Mouse (Mus musculus) left cerebral cortex, postnatal 14 days (tissue): ENCODE data around the gene Grcc10. TPM values are rescaled to one million over a fixed set of nuclear protein-coding genes. Genes with fewer than 3 reads are reported as not detected.

Experiments used
- DNase-seq, 2 experiments: peaks; one replicate each; pipeline ENCODE4 v3.0.0; 2021 to 2022; ENCODE audit warnings: low spot score in 2 of 2, mixed read lengths in 1 of 2
- intact Hi-C: fragments of 180-260 bp; cut with DNase I; formaldehyde crosslinking; loops from one replicate; pipeline ENCODE4 v1.15.1; 2025
- total RNA-seq, 2 experiments: library from RNA; stranded (reverse); gene quantifications; 2 replicates each; pipeline ENCODE4 v1.2.3; 2021

The Grcc10 gene
- total RNA-seq, 2 experiments from 2014 or later = 294 to 301 TPM

DNA sequence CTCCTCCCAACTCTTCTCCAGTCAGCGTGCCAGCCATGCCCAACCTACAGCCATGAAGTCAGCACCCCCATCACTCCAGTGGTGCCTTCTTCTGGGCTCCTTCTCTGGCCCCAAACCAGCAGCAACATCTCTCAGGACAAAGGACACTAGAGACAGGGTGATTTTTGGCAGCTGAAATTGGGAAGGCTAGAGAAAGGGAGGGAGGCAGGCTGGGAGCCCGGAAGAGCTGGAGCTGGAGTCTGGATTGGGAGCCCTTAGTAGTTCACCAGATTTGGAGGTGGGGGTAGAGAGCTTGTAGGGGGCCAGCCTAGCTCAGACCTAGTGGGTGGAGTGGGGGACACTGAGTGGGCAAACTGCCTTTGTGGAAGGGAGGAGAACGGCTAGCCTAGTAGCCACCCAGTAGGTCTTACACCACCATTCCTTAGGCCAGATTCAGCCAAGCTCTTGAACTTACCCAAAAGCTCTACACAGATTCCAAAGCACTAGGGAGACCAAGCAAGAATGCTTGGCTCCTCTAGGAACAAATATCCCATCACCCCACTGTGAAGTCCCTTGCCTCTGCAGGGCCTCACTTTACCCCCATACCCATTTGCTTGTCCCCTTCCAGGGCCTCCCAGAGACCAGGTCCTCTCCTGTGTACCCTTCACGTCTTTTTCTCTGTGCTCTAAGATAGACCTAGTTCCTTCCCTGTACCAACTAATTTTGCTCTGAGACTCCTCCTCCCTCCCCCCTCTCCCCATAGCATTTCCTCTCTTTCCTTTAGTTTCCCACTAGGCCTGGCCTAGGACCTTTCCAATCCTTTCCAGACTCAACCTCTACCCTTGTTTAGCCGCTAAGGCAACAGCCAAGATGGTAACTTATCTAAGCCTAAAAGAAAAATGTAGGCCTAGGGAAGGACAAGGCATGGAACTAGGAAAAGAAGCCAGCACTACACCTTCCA lies 17.0 kb upstream of the Grcc10 start:
- DNase-seq = peak; percentile 61 to 68
- intact Hi-C loops = no loop called here

DNA sequence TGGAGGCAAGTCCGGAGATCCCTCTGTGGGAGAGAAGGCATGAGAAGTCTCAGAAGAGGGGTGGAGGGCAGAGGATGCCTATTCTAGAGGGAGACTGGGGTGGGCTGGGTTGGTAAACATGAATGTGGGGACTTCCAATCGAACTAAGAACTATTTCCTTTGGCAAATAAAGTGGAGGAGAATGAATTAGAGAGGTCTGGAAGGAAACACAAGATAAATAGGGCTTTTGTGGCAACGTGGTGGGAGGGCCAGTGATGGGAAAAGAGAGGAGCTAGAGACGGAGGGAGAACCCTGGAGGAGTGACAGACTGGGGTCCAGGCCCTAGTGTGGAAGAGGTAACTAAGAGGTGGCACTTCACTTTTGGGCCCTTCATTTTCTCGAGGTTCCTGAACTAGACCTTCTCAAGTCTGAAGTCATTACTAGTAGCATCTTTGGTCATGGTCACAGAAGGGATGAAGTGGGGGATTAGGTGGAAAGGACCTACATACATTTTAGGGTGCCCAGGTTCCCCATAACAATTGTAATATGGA lies 16.2 kb upstream of the Grcc10 start:
- intact Hi-C loops = no loop called here
- DNase-seq = no peak

DNA sequence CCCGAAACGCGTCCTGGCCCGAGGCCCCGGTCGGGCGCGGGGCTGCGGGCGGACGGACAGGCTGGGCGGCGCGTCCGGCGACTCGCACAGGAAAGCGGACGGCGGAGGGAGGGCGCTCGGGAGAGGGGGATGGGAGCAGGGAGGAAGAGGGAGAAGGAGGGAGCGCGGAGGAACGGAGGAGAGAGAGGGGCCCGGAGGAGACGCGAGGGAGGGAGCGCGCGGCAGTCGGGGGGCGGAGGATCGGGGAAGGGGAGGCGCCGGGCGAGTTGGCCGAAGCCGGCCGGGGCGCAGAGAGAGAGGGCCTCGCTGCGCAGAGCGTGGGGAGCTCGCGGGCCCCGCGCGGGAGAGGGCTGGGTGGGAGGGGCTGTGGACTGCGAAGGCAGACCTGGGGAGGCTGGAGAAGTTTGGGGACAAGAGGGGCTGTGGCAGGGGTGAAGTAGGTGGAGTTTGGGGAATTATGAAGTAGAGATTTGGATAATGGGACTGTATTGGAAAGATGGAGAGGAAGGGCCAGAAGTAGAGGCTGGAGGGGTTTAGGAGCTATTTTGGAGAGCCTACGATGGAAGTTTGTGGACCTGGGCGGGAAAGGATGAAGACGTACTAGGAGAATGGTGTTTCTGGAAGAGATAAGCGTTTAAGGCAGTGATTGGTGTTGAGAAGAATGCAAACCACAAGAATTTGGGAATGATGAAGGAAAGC lies 15.6 kb upstream of the Grcc10 start:
- intact Hi-C loops = no loop called here

DNA sequence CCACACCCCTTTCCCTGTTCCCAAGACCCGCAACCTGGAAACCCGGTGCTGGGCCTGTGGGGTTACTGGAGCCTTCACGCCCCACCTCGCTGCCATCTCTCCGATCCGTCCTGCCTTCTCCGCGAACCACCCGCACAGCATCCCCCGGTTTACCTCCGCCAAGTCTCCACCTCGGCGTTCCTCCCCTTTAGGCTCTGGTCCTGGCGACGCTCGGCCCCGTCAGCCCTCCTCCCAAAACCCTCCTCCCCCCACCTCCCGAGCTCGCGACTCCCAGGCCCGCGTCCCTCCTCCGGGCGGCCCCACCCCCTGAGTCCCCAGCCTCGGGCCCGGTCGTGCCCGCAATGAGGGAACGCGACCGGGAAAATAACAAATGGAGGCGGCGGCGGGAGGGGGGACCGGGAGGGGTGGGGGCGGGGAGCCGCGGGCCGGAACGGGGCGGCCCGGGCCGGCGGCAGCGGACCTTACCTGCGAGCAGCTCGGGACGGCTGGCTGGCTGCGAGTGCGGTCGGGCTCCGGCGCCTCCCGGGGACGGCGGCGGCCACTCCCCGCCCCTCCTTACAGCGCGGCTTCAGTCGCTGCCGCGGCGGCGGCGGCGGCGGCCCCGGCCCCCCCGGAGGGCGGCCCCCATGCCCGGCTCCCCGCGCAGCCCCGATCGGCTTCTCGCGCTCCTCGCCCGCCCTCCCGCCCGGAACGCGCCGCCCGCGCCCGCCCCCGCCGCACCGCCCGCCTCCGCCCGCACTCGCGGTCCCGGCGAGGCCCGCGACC lies 14.8 kb upstream of the Grcc10 start, which contains the start of the genes Gm45234 and Atn1:
TSS of gene Gm45234 (minus strand) at position 191 of the 765 bp plus-strand sequence.
TSS of gene Atn1 (minus strand) at position 694 of the 765 bp plus-strand sequence.
- peak in 1 of 2 experiments; percentile 52 for DNase-seq
- intact Hi-C loops = no loop called here

More for the DNA sequence above, 15.6 kb upstream of the Grcc10 start:
- DNase-seq = peak; percentile 72 to 82

DNA sequence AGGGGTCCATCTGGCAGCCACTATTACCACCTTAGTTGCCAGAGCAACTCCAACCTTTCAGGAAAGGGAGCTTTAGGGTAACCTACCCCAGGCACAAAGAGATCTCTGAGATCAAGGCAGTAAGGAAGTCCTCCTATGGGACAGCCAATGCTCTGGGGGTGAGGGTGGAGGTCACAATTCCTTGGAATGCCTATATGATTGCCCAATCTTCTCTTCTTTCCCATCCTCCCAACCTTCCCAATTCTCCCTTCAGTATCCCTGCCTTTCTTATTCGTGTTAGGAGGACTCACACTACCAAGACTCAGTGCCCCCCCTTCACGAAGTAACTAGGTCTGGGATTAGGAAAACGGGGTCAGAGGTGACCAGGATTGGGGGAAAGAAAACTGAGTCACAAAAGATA lies 14.1 kb upstream of the Grcc10 start:
- intact Hi-C loops = no loop called here
- no peak for DNase-seq

DNA sequence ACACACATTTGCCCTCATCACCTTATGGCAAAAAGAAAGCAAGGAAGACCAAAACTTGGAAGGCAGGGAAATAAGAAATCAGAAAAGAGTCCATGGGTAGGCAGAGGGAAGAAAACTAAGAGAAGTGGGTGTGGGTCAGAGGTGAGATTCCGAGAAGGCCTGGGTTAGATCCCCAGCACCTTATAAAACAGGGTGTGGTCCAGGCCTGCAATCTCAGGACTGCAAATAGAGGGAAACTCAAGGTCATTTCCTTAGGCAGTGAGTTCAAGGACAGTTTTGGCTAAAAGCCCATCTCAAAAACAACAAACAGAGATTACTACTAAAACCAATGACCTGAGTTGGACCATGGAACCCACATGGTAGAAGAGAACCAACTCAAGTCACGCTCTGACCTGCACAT lies 12.7 kb upstream of the Grcc10 start:
- DNase-seq = no peak
- intact Hi-C loops = no loop called here

DNA sequence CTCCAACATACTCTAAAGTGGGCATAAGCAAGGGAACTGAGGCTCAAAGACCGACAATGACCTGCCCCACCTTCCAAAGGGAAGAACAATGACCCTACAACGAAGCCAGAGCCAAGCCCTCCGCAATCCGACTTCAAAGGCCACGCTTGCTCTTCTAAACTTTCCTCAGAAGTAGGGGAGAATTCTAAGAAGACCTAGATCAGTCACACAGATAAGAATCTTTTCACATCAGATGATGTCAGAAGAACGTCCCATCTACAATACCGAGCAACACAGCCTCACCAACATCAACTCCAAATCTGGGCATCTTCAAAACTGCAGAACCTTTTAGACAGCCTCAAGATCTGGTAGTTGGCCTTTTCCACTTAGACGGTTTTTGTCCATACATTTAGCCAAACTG lies 9.2 kb upstream of the Grcc10 start:
- intact Hi-C loops = no loop called here
- no peak for DNase-seq

DNA sequence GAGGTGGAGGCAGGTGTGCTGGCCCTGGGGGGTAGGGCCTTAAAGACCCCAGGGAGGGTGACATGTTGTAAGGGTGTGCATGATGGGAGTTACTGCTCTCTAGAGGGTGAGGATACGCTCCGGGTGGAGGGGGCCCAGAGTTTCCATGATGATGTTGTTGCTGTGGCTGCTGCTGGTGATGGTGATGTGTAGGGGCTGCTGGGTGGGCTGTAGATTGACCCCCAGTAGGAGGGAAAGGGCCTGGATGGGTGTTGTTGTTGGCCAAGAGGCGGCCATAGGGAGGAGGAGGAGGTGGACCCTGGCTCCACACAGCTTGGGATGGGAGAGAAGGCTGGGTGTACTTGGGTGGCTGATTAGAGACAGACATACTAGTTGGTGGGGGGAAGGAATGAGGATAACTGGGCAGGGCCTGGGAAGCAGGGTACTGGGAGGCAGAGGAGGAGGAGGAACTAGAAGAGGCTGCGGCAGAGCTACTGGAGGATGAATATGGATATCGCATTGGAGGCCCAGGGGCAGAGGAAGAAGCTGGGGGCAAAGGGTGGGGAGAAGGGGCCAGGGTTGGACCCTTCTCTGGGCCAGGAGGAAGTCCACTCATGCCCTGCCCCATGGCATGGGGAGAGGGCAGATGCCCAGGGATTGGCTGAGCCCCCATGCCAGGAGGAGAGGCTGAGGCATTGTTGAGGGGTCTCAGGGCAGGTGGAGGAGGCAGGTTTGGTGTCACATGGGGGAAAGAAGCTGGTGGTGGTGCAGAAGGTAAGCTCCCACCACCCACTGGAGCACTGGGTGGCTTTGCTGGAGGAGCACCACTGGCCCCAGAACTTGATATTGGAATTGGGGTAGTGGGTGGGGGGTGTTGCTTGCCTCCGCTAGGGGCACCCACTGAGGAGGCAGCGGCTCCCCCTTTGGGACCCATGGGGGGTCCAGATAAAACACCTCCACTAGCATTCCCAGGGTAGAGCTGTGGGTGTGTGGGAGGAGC lies 5.8 kb upstream of the Grcc10 start:
- no peak for DNase-seq
- intact Hi-C loops = no loop called here

DNA sequence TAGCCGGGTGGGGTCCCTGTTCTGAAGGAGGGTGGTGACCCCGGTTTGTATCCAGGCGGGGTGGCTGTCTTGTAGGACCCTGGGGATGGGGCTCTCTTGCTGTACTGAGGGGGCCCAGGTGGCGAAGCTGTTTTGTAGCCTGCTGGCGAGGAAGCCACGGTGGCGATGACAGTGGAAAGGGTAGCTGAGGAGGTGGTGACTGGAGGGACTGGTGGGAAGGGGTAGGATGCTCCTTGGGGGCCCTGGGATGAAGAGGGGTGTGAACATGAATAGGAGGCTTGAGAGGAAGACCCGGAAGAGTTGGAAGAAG lies 5.1 kb upstream of the Grcc10 start:
- intact Hi-C loops = no loop called here
- DNase-seq = no peak

DNA sequence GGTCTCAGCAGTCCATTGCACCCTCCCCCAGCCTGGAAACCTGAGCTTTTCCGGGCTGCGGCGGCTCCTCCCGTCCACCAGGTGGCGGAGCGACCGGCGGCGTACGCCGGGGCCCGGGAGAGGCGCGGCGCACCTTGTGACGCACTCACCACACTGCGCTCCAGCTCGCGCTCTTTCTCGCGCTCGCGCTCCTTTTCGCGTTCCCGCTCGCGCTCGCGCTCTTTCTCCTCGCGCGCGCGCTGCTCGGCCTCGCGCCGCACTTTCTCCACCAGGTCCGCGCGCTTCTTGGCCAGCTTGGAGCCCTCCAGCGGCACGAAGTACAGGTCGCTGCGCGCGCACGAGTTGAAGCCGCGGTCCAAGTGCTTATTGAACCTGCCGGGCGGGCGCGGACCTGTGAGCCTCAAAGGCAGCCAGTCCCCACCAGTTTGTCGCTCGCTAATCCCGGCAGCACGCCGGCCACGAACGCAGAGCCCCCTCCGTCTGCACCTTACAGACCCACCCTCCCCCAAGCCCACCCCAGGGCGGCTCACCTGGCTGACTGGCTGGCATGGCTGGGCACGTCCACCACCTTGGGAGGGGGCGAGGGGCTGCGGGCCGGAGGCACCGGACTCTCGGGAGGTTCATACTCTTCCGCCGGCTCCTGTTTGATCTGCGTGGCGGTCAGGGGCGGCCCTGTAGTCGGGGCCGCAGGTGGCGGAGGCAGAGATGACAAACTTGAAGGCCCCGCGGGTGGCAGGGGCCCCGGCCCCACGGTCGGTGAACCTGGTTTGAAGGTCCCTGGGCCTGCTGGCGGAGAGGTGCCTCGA lies 4.5 kb upstream of the Grcc10 start:
- peak; percentile 96 to 97 for DNase-seq
- intact Hi-C loops = no loop called here

DNA sequence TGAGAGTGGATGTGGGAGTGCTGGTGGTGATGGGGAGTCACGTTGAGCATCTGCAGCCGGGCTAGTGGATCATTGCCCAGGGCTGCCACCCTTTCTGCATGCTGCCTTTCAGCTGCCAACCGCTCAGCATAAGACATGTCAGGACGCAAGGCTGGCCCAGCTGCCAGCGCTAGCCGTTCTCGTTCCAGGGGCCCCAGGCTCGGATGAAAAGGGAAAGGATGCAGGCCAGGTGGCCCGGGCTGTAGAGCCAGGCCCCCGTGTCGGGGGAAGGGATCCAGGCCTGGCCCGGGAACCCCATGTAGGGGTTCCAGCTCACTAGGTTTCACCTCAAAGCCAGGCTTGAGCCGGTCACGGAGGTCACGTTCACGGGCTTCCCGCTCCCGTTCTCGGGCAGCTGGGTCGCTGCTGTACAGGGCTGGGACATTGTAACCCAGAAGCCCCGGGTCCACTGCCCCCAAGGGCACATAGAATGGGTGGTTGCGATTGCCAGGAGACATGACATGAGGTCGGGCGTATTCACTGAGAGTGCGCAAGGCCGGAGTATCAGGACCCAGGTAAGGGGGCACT lies 3.7 kb upstream of the Grcc10 start:
- peak in 1 of 2 experiments; percentile 22 for DNase-seq
- intact Hi-C loops = loop anchor here (5.0 kb wide), 1 partner anchor 43 kb away; no protein-coding TSS in a partner anchor

DNA sequence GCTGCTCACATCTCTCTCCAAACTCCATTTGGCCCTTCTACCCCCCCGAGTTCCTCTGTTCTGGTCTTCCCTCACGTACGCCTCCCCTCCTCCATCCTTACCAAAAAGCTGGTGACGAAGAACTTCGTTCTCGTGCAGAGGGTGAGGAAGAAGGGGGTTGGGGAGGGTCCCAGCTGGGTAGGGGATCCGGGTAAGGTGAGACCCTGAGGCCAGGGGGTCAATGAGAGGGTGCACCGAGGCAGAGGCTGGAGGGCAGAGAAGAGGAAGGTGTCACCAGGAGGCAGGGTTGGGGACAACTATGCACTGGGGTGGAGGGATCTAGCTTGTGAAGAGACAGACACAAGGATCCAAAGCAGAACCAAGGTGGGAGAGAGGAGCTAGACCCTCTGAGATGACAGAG lies 2.5 kb upstream of the Grcc10 start:
- intact Hi-C loops = loop anchor here (5.0 kb wide), 1 partner anchor 41 kb away; no protein-coding TSS in a partner anchor
- no peak for DNase-seq

DNA sequence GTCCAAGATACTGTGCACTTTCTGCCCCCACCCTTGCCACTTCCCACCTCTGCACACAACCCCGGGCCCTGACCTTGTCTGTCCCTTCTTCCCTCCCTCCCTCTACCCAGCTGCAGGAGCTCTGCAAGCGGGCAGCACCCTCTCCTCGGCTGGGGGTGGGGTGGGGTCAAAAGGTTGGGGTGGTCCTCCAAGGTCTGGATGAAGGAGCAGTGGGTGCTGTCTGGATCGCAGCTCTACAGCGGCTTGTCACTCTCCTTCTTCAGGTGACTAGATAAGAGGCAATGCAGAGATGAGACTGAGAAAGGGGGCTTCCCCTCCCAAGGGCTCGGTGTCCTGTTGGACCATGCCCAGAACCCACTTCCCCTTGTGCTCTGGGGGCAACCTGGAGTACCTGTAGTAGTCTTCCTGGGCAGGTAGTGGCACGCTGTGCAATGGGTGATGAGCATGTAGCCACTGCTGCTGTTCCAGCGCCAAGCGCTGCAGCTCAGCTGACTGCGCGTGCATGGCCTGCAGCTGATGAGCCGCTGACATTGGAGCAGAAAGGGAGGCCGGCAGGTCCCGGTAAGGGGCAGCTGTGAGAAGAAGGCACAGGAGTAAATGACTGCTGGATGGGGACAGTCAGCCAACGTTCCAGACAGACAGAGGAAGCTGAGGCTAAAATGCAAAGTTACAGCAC lies 1.8 kb upstream of the Grcc10 start:
- intact Hi-C loops = loop anchor here (5.0 kb wide), 1 partner anchor 41 kb away; no protein-coding TSS in a partner anchor
- no peak for DNase-seq

DNA sequence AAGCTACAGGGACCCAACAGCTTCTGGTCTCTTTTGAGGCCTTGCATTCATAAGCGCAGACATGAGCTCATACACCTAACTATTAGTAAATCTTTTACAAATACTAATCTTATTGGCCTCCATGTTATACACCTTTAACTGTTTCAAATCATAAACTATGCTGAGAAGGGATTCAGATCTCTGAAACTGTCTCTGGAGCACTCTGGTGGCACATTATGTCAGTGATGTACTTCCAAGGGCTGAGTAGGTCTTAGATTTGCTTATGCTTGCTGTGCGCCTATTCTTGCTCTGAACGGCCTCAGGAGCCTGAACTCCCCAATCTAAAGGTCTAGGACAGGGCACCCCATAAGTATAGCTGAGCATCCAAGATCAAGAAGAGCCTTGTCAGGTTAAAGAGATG lies 668 bp upstream of the Grcc10 start:
- intact Hi-C loops = loop anchor here (2.0 to 5.0 kb wide), 2 partner anchors 29 to 40 kb away; partner anchors contain the start of genes Emg1 and Phb2
- DNase-seq = no peak

DNA sequence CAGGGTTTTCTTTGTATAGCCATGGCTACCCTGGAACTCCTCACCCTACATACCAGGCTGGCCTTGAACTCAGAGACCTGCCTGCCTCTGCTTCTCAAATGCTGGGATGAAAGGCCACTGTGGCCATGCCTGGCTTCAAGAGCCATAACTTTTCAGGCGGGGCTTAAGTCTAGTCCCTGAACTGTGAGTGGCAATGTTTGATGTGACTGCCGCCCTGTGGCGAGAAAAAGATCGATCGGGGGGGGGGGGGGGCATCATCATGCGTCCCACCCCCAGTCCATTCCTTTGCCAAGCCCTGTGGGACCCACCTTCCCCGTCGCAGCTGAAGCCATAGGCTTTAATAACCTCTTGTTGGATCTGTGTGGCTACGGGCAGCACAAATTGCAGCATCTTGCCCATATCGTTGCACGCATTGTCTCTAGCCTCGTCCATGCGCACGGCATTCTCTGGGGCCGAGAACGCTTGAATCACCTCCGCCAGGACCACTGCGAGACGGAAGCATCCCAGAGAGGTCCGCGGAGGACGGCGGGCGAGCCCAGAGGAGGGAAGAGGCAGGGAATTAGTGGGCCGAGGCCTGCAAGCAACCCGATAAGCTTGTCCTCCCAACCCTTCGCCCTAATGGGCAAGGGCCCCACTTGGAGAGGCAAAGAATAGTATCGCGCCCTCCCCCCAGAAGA lies 825 bp downstream of the Grcc10 start:
- intact Hi-C loops = loop anchor here (2.0 to 5.0 kb wide), 2 partner anchors 28 to 38 kb away; partner anchors contain the start of genes Emg1 and Phb2
- peak in 1 of 2 experiments; percentile 58 for DNase-seq

DNA sequence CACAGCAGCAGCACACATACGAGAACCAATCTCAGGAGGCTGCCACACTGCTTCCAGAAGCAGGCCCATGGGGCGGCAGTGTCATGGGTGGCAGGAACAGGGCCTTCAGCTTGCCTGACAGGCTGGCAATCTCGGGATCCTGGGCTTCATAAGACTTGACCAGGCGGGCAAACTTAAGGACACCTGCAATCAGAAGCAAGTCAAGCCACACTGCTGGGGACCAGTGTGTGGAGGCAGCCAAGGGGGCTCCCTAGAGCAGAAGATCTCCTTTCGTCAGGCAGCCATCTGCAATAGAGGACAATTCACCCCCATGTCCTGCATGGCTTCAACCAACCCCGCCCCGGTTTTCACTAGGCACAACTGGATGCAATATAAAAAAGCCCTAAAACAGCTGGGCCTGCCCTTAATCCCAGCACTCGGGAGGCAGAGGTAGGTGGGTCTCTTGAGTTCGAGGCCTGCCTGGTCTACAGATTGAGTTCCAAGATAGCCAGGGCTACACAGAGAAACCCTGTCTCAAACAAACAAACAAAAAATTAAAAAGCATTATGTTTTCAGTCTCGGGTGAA lies 1.9 kb downstream of the Grcc10 start:
- intact Hi-C loops = no loop called here
- no peak for DNase-seq
